Mouse (Mus musculus): Measurements from ENCODE around the gene Abcb1a.

Gene Abcb1a

DNA sequence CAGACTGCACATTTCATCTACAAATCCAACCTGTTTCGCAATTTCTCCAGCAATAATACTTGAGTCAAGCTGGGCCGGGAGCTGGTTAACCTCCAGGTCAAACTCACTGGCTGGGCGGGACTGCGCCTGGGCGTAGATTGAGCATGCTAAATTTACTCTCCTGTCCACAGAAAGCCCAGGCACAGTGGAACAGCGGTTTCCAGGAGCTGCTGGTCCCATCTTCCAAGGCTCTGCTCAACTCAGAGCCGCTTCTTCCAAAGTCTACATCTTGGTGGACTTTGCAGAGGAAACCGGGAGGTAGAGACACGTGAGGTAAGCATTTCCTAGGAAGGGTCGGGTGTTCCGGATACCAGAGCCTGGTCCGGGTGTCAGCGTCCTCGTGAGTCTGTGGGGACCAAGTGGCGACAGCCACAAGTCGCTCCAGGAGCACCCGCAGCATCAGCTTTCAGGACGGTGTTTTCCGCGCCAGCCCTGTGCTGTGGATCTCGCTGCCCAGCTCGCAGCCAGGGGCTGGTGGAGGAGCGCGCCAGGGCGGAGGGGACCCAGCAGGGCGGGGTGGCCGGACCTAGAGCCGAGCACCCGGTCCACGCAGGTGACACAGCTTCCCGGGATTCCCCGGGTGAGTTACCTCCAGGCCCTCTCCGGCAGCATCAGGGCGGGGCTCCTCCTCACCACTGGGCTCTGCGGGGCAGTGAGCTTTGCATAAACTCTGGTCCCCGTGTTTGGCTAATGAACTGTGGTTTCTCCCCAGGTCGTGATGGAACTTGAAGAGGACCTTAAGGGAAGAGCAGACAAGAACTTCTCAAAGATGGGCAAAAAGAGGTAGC, at the start of gene Abcb1a:
Gene Abcb1a, plus strand, starts transcription at position 167 of the 827 bp plus-strand sequence.
- DNase-seq, result peak; percentile 20

DNA sequence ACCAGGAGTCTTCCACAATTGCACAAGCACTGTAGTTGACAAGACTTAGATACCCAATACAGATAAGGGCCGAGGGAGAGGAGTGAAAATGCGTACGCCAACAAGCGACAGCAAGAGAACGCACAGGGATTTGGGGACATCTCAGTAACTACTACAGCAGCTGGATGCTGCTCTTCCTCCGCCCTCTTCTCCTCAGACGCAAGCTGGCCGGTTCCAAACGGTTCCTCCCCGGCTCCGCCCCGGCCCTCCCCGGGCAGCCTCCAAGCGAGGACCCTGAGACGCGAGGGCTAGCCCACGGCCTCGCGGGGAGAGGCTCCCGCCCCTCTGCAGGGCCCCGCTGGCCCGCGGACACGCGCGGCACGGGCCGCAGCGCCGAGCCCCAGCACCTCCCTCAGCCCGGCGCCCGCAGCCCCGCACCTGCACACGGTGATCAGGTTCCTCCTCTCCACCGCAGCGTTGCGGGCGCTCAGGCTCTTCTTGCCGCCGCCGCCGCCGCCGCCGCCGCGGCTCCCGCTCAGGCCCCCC, 37.7 kb upstream of the Abcb1a start:
- DNase-seq, result peak; percentile 57

DNA sequence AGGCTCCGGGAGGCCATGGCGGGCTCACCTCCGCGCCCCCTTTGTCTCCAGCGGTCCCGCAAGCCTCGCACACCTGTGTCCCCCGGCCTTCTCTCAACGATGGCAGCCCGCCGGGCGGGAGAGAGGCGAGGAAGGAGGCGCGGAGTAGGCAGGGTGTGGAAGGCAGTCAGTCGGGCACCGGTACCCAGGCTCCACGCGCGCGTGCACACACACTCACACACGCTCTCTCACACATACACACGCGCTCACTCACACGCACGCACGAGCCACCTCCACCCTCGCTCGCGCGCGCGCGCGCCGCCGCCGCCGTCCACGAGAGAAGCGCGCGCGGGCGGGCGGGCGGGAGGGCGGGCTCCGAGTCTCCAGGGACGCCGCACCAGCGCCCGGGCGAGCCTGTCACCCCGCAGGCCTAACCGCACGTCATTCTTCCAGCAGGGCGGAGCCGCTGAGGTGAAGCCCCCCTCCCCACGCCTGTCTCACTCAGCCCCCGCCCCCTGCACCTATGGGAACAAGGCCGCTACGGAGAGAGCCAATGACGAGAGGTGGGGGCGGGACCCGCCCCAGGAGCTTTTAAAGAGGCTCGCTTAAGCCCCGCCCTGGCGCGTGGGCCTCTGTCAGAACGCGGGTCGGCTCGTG, 37.2 kb upstream of the Abcb1a start, which contains the start of gene Rundc3b:
Gene Rundc3b, minus strand, starts transcription at position 357 of the 636 bp plus-strand sequence.
- peak; percentile 92 for DNase-seq

DNA sequence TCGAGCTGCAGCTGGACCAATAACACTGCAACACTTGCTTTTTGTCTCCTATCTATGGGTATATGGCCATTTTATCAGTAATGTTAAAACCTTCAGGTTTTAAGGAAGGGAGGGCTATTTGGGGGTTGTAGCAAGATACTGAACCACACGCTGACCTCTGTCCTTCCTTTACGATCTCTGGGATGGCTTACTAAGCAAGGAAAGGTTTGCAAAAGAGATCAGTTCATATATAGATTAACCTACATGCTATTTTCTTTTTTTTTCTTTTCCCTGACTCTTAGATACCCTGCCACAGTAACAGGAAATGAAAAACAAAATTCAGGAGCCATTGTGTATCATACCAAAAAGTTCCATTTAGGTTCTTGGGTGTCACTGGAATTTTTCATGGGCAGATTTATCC, 27.0 kb upstream of the Abcb1a start:
- DNase-seq, result no peak

DNA sequence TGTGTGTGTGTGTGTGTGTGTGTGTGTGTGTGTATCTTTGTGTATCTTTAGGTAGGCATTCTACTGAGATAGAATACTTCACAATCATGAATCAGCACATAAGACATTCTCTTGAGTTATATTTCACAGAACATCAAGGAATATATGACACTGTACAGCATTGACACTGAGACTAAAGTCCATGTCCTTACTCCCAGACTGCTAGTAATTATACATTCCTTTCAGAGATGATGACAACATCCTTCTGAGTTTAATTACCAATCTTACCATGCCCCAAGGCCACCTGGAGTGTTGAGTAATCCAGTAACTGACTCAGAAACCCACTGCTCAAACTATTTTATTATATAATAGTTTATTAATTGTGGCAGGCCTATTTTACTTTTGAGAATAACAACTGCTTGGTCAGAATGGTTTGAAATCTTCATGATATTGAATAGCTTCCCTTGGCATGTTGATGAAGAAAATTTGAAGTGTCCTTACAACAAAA, 25.3 kb upstream of the Abcb1a start:
- DNase-seq, result no peak

DNA sequence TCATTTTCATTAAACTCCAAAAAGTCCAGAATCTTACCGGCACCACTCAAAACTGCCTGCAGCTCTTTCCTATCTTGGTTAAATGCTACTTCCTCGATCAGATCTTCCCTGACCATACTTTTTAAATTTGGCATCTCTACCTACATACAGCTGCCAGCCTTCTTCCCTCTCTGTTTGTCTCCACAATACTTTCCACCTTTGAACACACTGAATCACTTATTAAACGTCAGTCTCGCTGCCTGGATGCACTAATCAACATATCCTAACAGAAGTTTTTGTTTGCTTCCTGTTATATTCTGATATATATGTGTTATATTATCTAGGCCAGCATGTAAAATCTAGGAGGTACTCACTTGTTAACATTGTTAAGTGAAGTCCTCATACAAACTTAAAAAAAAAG, 11.6 kb upstream of the Abcb1a start:
- no peak for DNase-seq

DNA sequence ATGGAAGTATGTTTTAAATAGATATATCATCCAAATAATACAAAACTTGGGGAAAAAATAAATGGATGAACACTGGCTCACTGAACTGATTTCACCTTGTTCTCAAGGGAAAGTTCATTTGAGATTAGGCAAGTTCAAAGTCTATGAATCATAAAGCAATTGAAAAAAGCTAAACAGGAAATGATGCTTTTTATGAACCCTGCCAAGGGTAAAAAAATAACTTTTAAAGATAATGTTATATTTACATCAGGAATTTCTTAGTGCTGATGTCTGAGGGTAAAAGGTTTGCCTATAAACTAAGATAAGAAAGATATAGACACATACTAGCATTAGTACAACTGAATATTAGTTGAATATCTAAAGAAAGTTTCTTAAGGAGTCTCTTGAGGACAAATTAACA, 11.1 kb upstream of the Abcb1a start:
- DNase-seq, result no peak

DNA sequence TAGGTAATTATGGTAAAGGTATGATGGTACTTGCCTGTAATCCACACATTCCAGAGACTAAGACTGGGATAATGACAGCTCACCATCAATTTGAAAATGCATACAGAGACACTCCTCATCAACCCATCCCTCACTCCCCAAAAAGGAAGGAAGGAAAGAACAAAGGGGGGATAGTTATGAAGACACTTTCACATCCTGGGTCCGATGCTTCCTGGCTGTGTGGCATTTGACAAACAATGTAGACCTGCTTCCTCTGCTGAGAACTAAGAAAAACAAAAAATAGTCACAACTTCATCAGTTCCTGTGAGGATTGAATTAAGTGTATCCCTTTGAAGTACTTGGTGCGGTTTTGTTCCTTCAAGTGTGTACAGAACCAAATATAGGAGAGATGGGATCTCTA, 7.8 kb upstream of the Abcb1a start:
- no peak for DNase-seq

DNA sequence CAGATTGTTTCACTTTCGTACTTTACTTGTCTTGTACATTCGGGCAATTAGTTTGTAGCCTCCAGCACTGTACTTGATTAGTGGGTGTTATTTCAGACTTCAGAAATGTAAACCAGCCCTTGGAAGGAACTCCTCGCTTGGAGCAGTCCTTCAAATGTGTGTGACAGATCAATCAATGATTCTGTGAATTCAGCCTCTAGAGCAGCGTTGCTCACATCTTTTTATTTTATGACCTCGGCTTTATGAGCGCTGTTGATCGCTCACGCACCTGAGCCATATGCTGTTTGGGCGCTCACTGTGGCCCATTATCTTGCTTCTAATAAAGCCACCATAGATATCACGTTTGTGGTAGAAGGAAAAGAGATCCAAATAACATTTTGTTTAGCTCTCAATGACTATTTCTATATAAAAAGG, 868 bp downstream of the Abcb1a start:
- no peak for DNase-seq

DNA sequence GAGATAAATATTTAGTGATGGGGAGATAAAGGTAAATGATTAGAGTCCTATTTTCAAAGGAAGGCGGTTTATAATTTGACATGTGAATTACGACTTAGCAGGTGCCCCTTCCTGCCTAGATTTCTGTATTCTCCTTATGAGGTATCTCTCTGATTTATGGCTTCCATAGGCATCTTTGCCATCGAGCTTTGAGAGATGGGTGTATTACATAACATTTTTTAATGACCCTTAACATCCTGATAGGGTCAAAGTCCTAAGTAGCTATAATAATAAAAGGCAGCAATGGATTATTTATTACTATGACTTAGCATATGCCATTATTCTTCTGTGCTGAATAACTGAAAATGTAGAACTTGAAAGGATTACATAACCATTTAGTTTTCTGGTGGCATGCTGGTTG, 4.8 kb downstream of the Abcb1a start:
- DNase-seq, result no peak

DNA sequence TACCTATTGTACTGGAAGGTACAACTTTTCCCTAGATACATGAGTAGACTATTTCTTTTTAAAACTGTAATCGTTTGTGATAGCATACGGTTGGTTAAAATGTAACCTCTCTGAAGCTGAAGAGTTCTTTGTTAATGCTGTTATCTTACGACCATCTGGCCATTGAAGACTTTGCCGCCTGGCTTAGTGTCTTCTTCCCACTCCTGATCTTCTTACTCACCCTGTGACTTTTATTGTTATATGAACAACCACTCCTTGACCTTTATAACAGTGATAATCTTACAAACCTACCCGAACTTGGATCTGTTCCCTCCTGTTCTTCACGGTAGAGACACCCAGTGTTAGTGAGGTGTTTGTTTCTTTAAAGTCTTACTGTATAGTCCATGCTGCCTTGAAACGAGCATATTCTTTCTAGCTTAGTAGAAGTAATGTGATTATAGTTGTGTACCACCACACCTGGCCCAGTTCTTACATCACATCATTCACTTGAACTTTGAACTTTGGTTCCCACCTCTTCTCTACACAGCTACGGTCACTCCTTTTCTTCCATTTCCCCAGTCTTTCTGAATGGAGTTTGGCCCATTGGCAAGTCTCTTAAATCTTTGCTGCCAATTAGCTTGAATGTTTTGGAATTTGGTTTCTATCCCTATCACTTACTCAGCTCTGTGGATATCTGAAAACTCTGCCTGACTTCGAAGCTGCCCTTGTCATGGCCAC, 8.0 kb downstream of the Abcb1a start:
- no peak for DNase-seq

DNA sequence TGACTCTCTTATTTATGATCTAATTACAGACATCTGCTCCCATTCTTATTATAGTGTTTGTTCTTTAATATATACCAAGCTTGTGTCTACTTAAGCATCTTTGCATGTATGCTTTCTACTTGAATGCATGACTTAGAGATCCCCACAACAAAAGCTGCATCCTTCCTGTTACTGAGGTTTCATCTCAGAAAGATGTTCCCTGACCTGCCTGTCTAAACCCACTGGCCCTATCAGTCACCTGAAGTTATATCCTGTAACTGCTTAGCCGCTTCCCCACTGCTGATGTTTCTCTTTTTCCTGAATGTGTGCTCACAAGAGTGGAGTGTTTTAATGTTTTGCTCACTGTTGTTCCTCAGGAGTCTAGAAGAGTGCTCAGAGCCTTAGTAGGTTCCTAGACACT, 9.7 kb downstream of the Abcb1a start:
- DNase-seq, result no peak

DNA sequence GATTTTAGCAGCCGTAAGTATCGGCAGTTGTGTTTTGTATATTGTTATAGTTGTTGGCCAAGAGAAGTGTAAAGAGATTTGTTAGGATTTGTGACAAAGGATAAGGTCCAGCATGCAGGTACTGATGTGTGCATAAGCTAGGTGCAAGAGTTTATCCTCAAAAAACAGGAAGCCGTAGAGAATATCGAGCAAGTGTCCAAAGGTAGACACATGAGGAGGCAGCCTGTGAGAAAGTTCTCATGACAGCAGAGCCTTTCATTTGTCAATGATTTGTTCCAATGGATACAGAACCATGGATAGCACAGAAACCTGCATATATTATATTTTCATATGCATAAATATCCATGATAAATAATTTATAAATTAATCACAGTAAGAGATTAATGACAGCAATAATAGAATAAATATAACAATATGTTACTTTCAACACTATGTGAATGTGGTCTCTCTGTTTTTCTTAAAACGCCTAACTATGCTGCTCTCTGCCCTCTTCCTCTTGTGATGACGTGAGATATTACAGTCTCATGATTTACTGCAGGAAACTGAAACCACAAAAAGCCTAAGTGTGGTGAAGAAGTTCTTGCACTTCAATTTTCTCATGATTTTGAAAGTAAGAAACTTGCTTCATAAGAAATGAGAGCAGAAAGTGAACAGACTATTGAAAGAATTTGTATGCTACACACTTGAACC, 15.5 kb downstream of the Abcb1a start:
- no peak for DNase-seq

DNA sequence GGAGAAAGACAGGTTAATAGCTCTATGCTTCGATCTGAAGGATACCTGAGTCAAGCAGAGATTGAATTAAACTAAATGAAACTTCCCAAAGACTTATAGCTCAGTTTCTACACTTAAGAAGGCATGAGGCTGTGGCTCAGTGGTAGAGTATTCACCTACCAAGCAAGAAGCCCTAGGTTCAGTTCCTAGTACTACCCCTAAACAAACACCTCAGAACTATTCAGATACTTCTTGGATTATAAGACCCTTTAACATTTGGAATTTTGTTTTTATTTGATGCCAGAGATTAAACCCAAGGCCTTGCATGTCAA, 16.0 kb downstream of the Abcb1a start:
- no peak for DNase-seq

DNA sequence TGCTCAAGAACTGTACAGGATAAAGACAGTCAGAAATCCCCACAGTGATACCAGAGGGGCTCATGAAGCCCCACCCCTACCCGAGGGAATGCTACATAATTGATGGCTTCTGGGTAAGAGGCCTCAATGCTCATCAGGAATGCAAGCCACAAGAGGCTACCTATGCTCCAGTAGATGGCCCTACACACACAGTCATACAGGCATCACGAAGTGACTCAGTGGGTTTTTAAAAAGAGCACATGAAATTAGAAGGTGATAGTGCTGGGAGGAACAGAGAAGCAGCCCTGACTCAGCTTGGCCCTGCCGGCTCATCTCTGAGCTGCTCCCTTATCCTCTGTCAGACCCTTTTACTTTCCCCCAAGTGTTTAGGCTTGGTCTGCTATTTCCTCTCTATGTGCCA, 21.3 kb downstream of the Abcb1a start:
- DNase-seq, result no peak

DNA sequence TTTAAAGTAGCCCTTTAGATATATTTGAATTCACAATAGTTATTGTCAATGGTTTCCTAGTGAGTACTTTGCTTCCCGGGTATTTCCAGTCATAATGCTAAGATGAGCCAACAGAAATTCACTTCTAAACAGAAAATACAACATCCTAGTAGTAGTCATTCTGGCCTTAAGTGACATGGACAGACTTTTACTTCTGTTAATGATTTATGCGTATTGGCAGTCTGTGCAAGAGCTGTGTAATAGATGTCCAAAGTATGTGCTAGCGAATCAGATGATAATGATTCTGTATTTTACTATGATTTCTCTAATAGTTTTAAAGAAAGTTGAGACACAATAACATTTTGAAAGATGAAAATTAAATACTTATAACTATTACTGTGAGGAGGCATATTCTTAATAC, 23.8 kb downstream of the Abcb1a start:
- DNase-seq, result no peak

DNA sequence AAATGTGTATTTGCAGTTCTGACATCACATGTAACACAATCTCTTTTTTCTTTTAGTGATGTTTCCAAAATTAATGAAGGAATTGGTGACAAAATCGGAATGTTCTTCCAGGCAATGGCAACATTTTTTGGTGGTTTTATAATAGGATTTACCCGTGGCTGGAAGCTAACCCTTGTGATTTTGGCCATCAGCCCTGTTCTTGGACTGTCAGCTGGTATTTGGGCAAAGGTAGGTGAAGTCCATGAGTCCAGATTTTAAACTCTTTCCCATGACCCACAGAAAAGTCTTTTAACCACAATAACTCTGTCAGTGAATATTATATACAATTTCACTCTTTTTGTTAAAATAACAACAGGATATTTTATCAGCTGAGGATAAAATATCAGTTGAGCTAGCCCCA, 26.2 kb downstream of the Abcb1a start:
- no peak for DNase-seq

DNA sequence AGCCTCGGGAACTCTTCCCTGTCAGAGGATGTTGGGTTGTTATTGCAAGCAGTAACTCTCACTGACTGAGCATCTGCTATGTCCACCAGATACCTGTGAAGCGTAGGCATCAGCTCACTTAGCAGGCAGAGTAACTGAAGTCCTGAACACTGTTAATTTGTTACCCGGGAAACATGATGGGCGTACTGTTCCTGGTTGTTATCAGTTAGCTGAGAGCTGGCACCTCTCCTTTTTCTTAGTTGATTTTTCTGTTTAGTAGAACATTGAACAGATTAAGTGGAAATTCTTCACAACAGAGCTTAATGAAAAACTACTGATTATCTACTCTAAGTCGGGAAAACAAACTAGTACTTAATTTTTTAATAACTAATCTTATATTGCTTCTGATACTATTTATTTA, 27.7 kb downstream of the Abcb1a start:
- DNase-seq, result no peak

DNA sequence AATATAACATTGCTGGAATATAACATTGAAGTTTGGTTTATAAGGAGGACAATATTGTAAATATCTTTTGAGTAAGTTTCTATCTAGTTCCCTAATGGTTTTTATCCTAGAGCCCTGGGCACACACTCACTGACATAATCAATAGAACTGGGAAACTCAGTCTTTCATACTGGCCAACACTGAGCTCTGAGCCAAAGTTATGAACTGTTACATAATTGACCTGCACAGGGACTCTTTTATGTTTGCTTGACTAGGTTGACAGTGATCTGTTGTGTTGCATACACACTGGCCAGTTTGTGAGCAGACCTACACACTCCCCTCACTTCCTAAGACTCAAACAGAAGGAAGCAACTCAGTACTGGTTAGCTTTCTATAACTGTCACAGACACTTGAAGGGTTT, 56.2 kb downstream of the Abcb1a start:
- DNase-seq, result no peak

DNA sequence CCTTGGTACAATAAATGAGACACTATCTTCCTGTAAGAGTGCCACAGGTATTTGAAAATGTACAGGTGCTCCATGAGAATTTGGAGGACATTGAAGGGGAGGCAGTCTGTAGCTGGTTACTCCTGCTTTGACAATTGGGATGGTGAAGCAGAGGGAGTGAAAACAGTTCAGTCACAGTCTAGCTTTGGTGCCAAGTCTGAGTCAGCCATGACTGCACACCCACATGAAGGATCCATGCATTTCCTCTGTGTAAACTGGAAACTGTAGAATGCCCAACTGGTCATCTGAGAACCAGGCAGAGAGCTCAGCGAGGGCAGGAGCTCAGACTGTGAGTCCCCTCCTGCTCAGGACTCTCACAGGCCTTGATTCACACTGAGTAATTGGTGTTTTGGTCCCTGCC, 59.7 kb downstream of the Abcb1a start:
- DNase-seq, result no peak

DNA sequence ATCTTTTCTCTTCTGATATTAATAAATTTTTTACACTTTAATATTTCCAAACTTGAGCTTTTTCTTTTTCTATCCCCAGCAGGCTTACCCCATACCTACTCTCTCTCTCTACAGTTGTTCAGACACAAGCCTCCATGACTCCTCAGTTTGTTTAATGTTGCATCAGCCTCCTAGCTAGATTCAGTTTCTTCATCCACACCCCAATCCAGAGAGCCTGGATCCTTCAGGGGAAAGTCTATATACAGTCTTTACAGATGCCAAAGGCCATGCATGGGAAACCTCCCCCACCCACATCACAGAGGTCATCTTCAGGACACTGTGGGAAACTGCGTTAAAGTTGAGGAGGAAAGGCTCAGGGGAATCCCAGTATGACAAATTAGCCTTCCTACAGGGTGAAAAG, 62.3 kb downstream of the Abcb1a start:
- no peak for DNase-seq

DNA sequence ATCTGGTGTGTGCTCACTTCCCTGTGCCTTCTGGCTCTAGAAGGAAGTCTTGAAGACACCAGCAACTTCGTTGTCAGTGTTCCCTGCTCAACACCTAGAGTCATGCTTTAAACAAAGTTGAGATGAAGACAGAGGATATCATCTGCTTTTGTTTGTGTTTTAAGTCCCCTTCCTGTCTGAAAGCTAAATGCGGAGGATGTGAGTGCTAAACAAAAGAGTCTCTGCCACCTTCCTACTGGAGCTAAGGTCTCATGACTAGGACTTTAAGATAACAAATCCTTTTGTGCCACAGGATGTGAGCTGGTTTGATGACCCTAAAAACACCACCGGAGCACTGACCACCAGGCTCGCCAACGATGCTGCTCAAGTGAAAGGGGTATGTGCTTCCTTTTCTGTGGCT, 63.0 kb downstream of the Abcb1a start:
- no peak for DNase-seq

DNA sequence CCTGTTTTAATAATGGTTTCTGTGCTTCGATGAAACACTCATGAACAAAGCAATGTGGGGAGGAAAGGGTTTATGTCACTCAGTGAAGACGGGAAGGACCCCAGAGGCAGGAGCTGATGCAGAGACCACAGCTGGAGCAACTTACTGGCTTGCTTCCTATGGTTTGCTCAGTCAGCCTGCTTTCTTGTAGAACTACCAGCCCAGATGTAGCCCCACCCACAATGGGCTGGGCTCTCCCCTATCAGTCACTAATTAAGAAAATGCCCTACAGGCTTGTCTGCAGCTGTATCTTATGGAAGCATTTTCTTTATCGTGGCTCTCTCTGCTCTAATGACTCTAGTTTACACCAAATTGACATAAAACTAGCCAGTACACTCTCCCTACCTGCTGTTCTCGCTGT, 67.9 kb downstream of the Abcb1a start:
- no peak for DNase-seq
